Mouse (Mus musculus) heart, adult 11 months (tissue): Measurements from ENCODE around the gene Fhit.

Source experiments
- DNase-seq: peaks from one replicate; pipeline ENCODE4 v3.0.0; 2022

Gene Fhit

DNA sequence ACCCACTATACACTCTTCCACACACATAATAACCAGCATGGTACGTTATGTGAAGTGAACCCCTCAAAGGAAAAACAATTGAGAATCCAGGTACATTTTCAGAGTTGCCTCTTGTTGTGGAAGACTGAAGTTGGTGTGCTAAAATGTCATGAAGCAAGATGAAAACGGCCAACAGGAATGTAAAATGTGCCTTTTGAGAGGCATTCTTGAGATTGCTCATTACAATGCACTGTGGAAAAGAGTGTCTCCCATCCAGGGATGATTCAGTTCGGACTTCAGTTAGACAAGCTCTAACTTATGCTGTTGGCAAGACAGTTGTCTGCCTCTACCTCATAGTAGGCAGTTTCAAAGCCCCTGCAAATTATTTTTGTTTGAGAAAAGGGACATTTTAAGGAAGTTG, 676.0 kb downstream of the Fhit start:
- peak; percentile 41 for DNase-seq

DNA sequence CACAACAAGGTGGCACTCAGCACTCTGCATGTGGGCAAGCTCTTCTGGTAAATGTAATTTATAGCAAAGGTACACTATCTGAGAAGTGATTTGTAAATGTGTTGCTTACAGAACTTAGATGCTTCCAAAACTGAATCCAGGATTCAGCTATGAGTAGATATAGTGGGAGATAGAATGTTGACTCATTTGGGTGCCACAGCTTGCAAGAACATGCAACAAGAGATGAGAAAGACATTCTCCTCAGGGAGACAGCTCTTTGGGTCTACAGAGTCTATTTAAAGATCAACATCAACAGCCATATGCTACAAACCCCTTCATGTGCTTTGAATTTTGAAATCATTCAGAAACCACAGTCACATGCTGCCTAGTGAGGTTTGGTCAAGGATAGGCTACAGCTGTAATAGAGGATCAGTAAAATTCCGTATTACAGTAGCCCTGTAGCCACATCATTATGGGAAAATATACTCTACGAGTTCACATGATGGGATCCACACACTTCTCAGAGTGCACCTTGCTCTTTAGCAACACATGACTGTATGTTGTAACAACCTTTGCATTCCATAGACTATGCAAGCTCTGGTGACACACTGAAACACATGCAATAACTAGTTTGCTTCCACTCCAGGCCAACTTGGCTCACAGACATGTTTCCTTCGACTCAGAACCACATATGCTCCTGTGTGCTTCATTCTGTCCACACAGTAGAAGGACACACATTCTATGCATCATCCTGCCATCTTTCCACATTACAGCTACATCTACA, 678.8 kb downstream of the Fhit start:
- DNase-seq = peak; percentile 22

DNA sequence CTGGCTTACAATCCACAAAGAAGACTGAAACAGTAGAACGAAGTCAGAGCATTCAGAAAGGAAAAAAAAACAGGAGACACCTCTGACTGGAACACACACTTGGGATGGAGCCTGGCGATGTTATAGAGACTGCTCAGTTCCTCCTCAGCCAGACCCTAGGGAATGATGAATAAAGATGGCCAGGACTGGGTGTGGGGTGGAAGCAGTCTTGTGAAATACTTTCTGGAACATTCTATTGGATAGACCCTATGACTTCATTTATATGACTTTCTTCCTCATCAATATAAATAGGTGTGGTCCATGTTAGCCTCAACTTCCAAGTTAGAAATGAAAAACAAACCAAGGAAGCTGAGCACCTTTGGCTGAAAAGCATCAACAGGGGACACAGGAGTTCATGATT, 680.5 kb downstream of the Fhit start:
- peak; percentile 53 for DNase-seq

DNA sequence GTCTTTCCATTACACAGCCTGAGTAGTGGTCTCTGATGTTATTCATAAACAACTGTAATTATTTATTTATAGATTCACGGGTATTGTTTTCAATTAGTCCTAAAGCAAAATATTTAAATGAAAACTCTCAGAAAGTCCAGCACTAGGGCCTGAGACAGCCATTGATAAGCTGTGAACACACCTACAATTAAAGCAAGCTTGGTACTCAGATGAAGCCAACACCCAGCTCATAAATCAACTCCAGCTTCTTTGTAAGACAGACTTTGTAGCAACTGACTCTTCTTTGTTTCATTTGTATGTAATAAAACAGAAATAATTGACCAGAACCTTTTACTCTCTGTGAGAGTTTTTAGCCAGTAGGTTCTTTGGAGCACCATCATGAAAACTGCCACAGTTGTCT, 681.2 kb downstream of the Fhit start:
- DNase-seq = no peak

DNA sequence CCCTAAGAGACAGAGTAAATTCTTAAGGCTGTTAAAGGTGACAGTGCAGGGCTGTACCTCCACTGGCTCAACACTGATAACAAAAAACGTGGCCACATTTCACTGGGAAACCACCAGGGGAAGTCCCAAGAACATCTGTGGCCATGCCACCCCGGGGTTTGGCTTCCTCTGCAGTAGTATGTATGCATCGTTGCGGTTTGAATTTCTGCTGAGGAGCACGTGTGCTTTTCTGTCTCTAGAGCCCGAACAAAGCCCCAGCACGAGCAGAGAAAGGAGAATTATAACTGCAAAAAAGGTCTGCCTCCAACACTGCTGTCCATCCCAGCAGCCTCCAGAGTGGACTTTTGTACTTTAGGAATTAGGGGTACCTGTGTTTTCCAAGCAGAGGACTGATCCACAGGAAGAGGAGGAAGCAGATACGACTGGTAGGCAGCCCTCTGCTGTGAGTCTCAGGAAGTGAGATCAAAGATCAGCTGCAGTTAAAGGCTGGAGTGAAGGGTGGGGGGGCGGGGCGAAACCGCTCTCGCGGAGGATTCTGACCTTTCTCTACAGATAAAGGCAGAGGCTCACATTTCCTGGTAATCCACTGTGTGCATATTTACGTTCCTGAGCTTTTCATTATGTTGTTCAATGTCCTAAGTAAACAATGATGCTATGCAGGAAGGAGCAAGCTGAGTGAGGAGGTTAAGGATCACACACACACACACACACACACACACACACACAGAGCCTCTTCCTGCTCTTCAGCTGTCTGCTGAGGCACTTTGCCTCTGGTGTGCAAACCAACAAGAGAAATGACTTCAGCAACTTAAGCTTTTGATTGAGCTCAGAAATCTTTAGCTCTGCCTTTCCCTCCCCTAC, 708.6 kb downstream of the Fhit start:
- DNase-seq = peak; percentile 94

DNA sequence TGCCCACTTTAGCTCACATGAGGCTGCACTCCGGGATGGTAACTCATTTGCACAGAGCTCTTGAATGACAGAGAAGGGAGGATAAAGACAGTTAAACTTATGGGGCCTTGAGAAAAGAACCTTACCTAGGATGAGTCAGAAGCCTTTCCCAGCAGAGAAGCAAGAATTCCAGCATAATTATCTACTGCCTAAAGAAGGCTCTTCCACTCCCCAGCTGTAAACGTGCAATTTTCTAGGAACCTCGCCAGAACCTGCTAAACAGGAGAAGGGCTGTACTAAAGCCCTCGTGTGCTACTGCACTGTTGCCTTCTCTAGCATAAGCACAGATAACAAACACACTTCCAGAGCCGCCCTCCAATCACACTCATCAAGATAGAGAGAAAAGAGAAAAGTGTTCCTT, 709.6 kb downstream of the Fhit start:
- no peak for DNase-seq

DNA sequence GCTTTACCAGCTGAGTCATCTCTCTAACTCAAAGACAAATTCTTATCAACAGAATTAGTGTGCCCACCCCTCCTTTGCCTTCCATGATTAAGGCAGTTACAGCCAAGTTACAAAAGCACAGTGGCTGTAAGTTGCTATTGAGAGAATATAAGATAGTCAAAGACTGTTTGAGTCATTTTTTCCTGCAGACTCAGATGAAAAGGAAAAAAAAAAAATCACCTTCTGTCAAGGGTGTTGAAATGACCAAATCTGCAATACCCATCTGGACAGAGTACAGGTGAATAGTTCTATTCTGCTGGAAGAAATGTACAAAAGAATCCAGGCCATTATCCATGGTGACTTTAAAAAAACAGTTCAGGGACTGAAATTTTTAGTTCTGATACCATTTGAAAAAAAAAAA, 716.5 kb downstream of the Fhit start:
- DNase-seq = no peak

DNA sequence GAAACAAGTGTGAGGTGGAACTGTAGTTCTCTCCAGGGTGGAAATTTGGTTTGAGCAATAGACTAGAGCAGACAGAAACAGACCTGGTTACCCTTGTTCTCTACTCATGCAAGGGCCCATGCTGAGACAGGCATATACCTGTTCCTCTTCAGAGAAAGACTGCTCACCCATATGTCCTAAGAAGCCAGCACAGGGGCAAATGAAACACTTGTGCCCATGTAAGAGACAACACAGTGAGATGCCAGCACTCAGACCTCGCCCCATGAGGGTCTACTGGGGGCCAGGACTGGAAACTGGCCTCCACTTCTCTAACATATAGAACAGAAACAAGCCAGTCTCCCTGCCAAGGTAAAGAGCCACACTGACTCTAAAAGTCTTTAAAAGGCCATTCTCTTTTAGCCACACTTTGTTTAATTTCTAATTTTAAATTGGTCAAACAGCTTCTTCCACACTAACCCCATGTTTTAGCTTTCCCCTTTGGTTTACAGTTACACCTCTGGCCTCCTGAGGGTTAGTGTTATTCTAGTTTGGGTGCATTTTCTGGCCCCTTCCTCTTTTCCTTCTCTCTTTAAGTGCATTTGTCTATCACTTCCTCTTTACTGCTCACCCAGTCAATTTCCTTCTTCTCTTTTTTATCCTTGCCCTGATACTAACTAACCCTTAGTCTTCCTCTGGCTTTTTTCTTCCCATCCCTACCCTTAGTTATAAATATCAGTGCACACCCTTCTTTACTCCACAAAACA, 722.7 kb downstream of the Fhit start:
- DNase-seq = no peak

DNA sequence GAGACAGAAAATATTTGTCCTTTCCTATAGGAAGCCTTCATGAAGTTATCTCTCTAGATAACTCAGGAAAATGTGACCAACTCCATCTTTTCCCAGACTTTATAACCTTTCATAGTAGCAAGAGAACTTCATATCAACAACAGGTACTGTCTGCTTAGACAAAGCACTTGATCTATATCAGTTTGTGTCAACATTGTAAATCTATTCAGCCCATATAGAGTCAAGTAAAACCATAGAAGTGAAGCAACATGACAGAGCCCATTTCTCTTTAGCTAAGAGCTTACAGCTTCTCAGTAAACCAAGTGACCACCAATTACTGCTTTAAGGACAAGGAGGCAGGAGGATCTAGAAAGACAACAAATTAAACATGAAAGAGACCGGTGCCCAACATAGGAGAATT, 725.6 kb downstream of the Fhit start:
- DNase-seq = no peak

DNA sequence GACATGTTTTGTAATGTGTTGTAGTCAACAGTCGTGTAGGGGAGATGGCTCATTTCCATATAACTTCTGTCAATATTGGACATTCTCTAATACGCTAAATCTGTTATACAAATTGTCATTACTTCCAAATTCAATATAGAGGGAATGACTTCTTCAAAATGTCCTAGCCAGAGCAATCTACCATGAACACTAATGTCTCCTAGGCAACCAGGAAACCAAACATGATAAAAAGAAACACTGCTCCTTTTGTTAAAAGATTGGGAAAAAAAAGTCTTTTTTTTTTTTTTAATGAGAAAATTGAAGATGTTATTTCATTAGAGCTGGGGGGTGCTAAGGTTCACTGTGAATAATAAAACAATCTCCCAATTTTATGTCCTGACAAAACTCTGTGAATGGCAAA, 729.3 kb downstream of the Fhit start:
- DNase-seq = no peak

DNA sequence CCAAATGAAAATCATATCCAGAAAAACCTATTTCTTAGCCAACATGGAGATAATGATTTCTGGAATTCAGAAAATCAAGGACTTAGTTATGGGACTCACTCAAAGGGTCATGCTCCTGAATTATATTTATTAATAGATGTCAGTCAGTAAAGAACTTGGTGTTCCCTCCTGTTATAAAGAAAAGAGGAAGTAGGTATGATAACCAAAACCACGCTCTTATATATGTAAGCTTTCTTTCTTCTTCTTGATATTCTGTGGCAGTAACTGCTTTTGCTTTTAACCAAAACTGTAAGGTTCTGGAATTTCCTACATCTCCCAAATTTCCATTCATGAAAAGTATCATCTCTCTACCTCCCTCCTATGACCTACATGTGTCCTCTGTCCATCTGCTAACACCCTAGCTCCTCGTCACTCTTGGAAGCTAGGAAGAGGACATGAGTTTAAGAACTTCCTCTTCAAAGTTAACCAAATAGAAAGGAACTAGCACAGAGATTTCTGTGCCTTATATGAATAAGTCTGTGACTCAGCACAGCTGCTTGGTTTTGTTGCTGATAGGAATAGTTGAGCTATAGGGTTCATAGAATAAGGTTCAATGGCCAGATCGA, 731.3 kb downstream of the Fhit start:
- DNase-seq = no peak

DNA sequence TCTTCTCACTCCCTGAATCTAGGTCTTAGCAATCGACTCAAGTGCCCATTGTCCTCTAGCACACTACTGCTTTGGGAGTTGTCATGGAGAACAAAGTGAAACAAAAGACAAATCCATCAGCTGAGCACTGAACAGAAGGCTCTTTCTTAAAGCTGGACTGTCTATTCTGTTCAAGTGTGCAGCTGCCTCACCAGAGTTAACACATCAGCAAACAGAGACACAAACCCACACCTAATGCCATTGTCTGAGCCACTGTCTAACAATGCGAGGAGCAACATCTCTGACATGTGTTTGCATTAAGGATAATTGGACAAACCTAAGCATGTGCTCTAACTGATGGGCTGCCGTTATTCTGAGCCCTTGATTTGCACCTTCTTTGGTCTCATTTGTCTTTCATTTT, 738.3 kb downstream of the Fhit start:
- no peak for DNase-seq

DNA sequence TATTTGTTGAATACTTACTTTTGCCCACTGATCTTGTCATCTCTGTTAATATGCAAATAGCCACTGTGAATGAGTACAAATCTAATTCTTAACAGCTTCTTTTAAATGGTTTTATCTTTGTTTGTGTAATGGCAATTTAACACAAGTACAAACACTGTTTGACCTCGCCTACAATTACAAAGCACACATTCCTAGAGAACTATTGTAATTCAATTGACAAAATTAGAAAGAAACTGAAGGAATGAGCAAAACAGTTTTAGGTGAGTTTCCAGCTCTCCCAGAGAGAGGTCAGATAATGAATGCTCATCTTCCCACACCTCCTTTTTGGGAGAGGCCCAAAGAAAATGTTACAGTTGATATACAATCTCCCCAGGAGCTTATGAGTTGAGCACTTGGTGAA, 739.6 kb downstream of the Fhit start:
- no peak for DNase-seq

DNA sequence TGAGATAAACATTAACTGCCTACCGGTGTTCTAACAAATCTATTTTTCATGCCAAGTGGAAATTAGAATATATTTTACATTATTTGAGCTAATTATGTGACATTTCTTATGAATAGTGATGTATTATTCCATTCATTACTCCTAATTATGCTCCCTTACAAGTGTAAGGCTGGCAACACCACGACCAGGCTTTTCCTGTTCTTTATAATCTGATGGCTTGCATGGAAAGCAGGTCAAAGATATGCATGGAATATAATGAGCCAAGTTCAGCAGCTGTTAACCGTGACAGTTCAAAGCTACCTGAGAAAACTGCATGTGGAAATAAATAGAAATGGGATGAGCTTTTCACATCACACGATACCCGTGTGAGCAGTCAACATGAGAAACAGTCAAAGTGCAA, 746.8 kb downstream of the Fhit start:
- DNase-seq = no peak

DNA sequence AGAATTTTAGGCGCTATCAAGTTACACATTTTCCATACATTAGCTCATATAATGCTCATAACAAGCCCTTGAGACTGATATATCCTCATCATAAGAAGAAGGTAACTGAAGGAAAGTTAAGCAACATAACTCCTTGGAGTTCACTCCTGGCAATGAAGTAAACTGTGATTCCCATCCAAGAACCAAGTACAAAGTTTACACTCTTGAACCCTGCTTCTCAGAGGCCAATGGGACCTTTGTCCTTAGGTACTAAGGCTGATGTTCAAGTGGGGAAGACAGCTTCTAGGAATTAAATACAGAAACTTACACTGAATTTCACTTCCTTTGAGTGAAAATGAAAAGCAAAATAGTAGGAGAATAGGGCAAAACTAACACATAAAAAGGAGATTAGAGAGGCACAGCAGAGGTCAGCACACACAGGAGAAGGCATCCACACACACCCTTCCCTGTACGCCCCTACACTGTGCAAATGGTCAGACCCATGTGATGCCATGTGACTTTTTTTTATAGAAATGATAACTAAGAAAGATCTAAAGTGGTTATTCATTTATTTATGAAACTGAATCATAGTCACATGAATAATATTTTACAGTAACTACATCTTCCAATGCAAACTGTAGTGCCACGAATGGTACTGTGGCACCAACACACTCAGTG, 752.4 kb downstream of the Fhit start:
- DNase-seq = no peak

DNA sequence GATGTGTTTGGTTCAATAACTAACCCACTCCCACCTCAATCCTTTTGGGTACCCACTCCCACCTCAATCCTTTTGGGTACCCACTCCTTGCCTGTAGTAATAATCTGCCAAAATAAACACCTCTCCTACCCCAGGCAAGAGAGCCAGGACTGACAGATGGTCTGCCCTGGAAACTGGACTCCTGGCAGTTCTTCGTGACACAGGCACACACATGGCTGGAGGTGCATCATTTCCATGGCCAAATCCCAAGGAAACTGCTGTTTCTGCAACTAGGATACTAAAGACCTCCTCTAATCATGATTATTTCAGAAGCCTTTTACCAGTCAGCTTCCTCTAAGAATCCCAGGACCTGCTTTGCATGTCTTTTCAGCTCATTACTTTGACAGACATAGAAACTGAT, 756.5 kb downstream of the Fhit start:
- DNase-seq = no peak

DNA sequence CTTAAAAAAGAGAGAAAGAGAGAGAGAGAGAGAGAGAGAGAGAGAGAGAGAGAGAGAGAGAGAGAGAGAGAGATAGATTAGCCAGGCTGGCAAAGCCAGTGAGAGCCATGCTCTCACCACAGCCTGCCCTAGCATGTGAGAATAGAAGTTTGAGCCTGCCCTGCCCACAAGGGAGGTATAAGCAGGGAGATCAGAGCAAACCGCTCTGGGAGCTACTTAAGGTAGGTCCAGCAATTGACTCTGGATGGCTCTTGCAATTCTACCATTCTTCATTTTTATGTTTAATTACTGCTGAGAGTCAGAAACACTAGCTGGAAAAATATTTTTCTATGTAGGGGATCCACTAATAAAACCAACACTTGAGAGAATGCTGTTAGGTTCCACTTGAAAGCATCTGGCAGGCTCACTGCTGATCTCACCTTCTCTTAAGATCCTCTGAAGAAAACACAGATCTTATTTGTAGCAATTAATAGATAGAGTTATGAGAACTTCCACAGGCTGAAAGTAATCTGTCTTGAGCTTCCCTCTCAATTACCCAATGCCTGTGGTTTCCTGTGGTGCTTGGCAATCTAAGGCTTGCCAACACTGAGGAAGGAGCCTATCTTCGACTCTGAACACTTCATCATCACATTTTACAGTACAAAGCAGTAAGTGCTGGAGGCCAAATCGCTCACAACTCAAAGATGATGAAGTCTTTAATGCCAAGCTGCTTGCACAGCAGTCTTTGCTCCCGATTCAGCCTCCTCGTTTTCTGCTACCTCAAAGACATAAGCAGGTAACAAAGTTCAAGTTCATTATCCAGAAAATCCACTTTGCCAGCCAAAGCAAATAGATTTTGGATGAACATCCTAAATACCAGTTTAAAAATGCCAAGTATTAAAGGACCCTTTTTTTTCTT, 793.8 kb downstream of the Fhit start:
- DNase-seq = no peak

DNA sequence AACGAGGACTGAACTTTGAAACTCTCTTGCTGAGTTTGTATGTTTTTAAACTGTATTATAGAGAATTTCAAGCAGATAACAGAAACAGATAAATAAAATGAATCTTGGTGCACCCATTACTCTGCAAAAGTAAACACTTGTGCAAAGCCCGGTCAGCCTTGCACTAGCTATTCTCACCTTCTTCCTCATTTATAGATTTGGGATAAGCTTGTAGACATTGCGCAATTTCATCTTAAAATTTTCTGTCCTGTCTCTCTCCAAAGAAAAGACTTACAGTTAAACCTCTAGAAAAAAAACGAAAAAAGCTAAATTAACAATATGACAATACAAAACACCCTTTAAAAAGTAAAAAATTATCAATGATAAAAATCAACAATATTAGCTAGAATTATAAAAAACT, 795.0 kb downstream of the Fhit start:
- no peak for DNase-seq

DNA sequence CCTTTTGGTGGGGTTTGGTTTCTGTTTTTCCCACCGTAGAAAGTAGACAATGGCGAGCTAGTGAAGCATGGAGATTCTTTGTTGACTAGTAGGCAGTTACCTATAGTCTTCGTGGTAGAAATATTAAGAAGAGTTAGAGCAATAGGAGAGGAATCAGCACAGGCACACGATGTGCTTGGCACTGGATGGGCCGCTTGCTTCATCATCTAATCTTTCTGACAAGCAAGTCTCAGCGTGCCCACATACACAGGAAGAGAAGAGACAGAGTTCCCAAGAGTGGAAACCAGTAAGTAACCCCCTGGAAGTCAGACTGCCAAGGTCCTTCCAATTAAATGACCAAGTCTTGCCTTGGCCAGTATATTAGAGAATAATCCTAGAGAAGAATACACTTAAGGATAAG, 797.6 kb downstream of the Fhit start:
- no peak for DNase-seq

DNA sequence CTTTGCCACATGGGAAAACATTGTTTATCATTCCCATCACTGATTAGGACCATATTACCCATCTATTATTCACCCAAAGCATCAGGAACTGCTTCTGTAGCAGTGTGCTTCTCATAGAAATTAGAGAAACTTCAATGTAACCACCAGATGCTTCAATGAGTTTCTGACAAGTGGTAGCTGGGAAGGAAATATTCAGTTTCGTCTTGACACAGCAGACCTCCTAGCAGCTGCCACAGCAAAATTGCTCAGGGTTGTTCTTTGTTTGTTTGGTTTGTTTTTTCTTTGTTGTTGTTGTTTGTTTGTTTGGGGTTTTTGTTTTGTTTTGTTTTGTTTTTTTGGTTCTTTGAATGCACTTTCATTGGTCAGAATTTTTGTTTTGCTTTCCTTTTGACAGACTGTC, 798.5 kb downstream of the Fhit start:
- no peak for DNase-seq

DNA sequence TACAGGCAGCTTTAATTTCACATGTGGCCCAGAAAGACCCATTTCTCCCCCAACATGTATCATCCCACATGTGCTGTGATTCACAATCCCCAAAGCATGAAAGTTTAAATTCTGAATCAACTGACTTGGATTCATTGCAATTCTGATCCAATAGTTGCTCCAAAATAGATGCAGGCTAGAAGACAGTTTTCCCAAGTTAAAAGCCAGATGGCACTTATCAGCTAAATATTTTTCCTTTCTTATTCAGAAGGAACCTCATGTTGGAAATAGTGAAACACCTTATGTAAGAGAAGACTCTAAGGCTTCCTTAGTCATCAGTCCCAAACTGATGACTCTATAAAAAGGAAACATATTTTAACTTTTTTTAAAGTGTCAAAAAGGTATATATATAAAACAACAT, 815.9 kb downstream of the Fhit start:
- no peak for DNase-seq

DNA sequence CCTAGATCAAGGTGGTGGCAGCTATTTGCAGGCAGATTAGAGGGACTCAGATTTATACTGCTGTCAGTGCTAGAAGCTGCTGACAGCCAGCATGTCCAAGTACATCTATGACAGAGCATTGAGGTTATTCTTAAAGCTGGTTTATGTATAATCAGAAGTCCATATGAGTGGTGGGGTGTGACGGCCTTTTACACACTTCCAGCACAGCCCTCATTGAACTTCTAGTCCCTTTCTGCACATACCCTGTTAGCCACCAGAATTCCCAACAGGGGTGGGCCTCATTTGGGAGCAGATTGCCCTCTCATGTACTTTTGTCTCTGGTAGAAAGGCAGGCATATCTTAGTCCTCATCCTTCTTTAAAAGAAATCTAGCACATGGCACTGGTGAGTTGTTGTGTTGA, 817.8 kb downstream of the Fhit start:
- DNase-seq = no peak
